Mouse (Mus musculus): Measurements from ENCODE around the gene 4921507P07Rik.
A peak's percentile ranks its signal among the peaks of the same experiment; 100 is the strongest.
"Not testable (repeated sequence)": the region's sequence is repeated elsewhere in the genome, so short reads cannot be mapped to it uniquely, and the experiment has no call there.

4921507P07Rik gene

GRCm38 (mm10) chr6:50554223-50554622 is 42.2 kb downstream of the 4921507P07Rik start:
- DNase-seq = not testable (repeated sequence)

- DNase-seq = no peak
Observed at GRCm38 (mm10) chr6:50552881-50553518, 43.4 kb downstream of the 4921507P07Rik start.

- DNase-seq = peak; percentile 43 to 68
Observed at GRCm38 (mm10) chr6:50549791-50550190, 46.6 kb downstream of the 4921507P07Rik start.

GRCm38 (mm10) chr6:50549051-50549450 is 47.4 kb downstream of the 4921507P07Rik start:
- no peak for DNase-seq

- DNase-seq = peak; percentile 54 to 63
Observed at GRCm38 (mm10) chr6:50545412-50546043, 50.9 kb downstream of the 4921507P07Rik start.

GRCm38 (mm10) chr6:50542535-50542934 is 53.9 kb downstream of the 4921507P07Rik start:
- no peak for DNase-seq

- no peak for DNase-seq
Observed at GRCm38 (mm10) chr6:50539641-50540040, 56.8 kb downstream of the 4921507P07Rik start.

- peak; percentile 89 to 95 for DNase-seq
Observed at GRCm38 (mm10) chr6:50536461-50536892, 60.0 kb downstream of the 4921507P07Rik start.

GRCm38 (mm10) chr6:50535346-50535745 is 61.1 kb downstream of the 4921507P07Rik start:
- no peak for DNase-seq

GRCm38 (mm10) chr6:50531920-50532319 is 64.5 kb downstream of the 4921507P07Rik start:
- no peak for DNase-seq

- no peak for DNase-seq
Observed at GRCm38 (mm10) chr6:50531003-50531402, 65.4 kb downstream of the 4921507P07Rik start.

GRCm38 (mm10) chr6:50529194-50529593 is 67.2 kb downstream of the 4921507P07Rik start:
- DNase-seq = no peak

- DNase-seq = no peak
Observed at GRCm38 (mm10) chr6:50527416-50527815, 69.0 kb downstream of the 4921507P07Rik start.

GRCm38 (mm10) chr6:50526597-50527024 is 69.8 kb downstream of the 4921507P07Rik start:
- DNase-seq = peak; percentile 85 to 86

GRCm38 (mm10) chr6:50525846-50526245 is 70.6 kb downstream of the 4921507P07Rik start:
- DNase-seq = no peak

- no peak for DNase-seq
Observed at GRCm38 (mm10) chr6:50524261-50524896, 72.1 kb downstream of the 4921507P07Rik start.
